Mouse (Mus musculus): Measurements from ENCODE around the gene Pgm5. TPM values are rescaled to one million over a fixed set of nuclear protein-coding genes. Genes with fewer than 3 reads are reported as not detected.

The Pgm5 gene
- total and polyA plus RNA-seq, 3 experiments: not detected

GRCm38 (mm10) chr19:24753617-24754439 lies 107.8 kb downstream of the Pgm5 start:
- no peaks in the 10 kb centered on the region for H3K36me3 ChIP-seq (ENCODE audit: control insufficient read depth in 1 of 2, insufficient read depth in 2 of 2, low read length in 2 of 2)
- TF ChIP-seq POLR2AphosphoS2 (IDR thresholded peaks at IDR 0.05; ENCODE audit: low read length) (no peak), NRF1 (IDR thresholded peaks at IDR 0.05; ENCODE audit: insufficient read depth, low read depth, low read length, poor library complexity, severe bottlenecking) (no peak), RAD21 (IDR thresholded peaks at IDR 0.05; ENCODE audit: low read depth, low read length) (no peak), E2F4 (IDR thresholded peaks at IDR 0.05; ENCODE audit: borderline replicate concordance, low read depth, low read length) (no peak), ETS1 (IDR thresholded peaks at IDR 0.05; ENCODE audit: low read depth, low read length) (no peak), MAZ (IDR thresholded peaks at IDR 0.05; ENCODE audit: low read depth, low read length) (no peak), ELF1 (IDR thresholded peaks at IDR 0.05; ENCODE audit: low read depth, low read length) (no peak), UBTF (IDR thresholded peaks at IDR 0.05; ENCODE audit: borderline replicate concordance, insufficient read depth, low read depth, low read length) (no peak), MEF2A (IDR thresholded peaks at IDR 0.05; ENCODE audit: extremely low read depth, insufficient replicate concordance, low read depth, low read length, poor library complexity, severe bottlenecking) (no peak), RCOR1 (IDR thresholded peaks at IDR 0.05; ENCODE audit: low read depth, low read length) (no peak), ZMIZ1 (IDR thresholded peaks at IDR 0.05; ENCODE audit: low read depth, low read length) (no peak), MAFK (IDR thresholded peaks at IDR 0.05; ENCODE audit: borderline replicate concordance, low read depth, low read length) (no peak), CTCF (IDR thresholded peaks at IDR 0.05 in 2 of 3, conservative IDR thresholded peaks at IDR 0.05 in 1 of 3; ENCODE audit: control insufficient read depth in 1 of 3, insufficient read depth in 1 of 3, low read depth in 2 of 3, low read length in 3 of 3, poor library complexity in 1 of 3, severe bottlenecking in 1 of 3) (no peak), CHD2 (IDR thresholded peaks at IDR 0.05; ENCODE audit: low read length) (no peak), MYC (IDR thresholded peaks at IDR 0.05; ENCODE audit: low read depth, low read length) (no peak), BHLHE40 (IDR thresholded peaks at IDR 0.05; ENCODE audit: borderline replicate concordance, low read depth, low read length) (no peak), ZKSCAN1 (IDR thresholded peaks at IDR 0.05; ENCODE audit: low read depth, low read length) (no peak)
- H3K79me2 ChIP-seq (ENCODE audit: control insufficient read depth, insufficient read depth, low read length, poor library complexity): no peaks in the 10 kb centered on the region
- no peak overlapping the region for H3K9ac ChIP-seq (ENCODE audit: control insufficient read depth, low read depth, low read length, poor library complexity, severe bottlenecking)
- peaks cover 0 to 1% of the 10 kb centered on the region in 2 experiments; a peak in 2 of 4 replicates for H3K27me3 ChIP-seq (ENCODE audit: control insufficient read depth in 1 of 2, insufficient read depth in 2 of 2, low read length in 2 of 2)
- H3K4me3 ChIP-seq (ENCODE audit: control insufficient read depth in 1 of 2, insufficient read depth in 1 of 2, low read depth in 2 of 2, low read length in 2 of 2): no peak overlapping the region
- no peak for DNase-seq (ENCODE audit: low read depth, low spot score)
- no peak overlapping the region for H3K27ac ChIP-seq (ENCODE audit: control insufficient read depth, low read depth, low read length)
- no peaks in the 10 kb centered on the region for H3K9me3 ChIP-seq (replicated peaks; ENCODE audit: insufficient read depth, low read length)
- H3K4me1 ChIP-seq (ENCODE audit: control insufficient read depth in 1 of 2, insufficient read depth in 2 of 2, low read length in 2 of 2): no peaks in the 10 kb centered on the region

GRCm38 (mm10) chr19:24752873-24753538 lies 108.6 kb downstream of the Pgm5 start:
- no peaks in the 10 kb centered on the region for H3K79me2 ChIP-seq (ENCODE audit: control insufficient read depth, insufficient read depth, low read length, poor library complexity)
- no peak for TF ChIP-seq NELFE (IDR thresholded peaks at IDR 0.05; ENCODE audit: low read depth, low read length)
- H3K27me3 ChIP-seq (ENCODE audit: control insufficient read depth in 1 of 2, insufficient read depth in 2 of 2, low read length in 2 of 2): peaks cover 0 to 1% of the 10 kb centered on the region in 2 experiments; a peak in 2 of 4 replicates
- DNase-seq (ENCODE audit: low read depth, low spot score): no peak
- no peak overlapping the region for H3K4me3 ChIP-seq (ENCODE audit: control insufficient read depth in 1 of 2, insufficient read depth in 1 of 2, low read depth in 2 of 2, low read length in 2 of 2)
- H3K27ac ChIP-seq (ENCODE audit: control insufficient read depth, low read depth, low read length): no peak overlapping the region
- H3K4me1 ChIP-seq (ENCODE audit: control insufficient read depth in 1 of 2, insufficient read depth in 2 of 2, low read length in 2 of 2): no peaks in the 10 kb centered on the region
- H3K9ac ChIP-seq (ENCODE audit: control insufficient read depth, low read depth, low read length, poor library complexity, severe bottlenecking): no peak overlapping the region
- H3K9me3 ChIP-seq (replicated peaks; ENCODE audit: insufficient read depth, low read length): no peaks in the 10 kb centered on the region
- no peaks in the 10 kb centered on the region for H3K36me3 ChIP-seq (ENCODE audit: control insufficient read depth in 1 of 2, insufficient read depth in 2 of 2, low read length in 2 of 2)

All from MEL (cell line).